Mouse (Mus musculus): ENCODE results near the gene Gm49361.

- no peak for TF ChIP-seq MAFK (IDR thresholded peaks at IDR 0.05; ENCODE audit: insufficient read depth, low read depth, low read length)
- no peak for TF ChIP-seq ZC3H11A (IDR thresholded peaks at IDR 0.05; ENCODE audit: borderline replicate concordance, low read depth, low read length)
- TF ChIP-seq ZNF384 (IDR thresholded peaks at IDR 0.05; ENCODE audit: low read depth, low read length) = no peak
- no peak for TF ChIP-seq HCFC1 (IDR thresholded peaks at IDR 0.05; ENCODE audit: borderline replicate concordance, insufficient read depth, low read length)
- no peak for TF ChIP-seq CHD2 (IDR thresholded peaks at IDR 0.05; ENCODE audit: low read depth, low read length)
Measured at GRCm38 (mm10) chr14:57745291-57745969, 473 bp downstream of the Gm49361 start.

All from ES-E14 (cell line).